Mouse (Mus musculus) forebrain, embryonic 10.5 days (tissue): Measurements from ENCODE around the gene Cetn4. TPM values are rescaled to one million over a fixed set of nuclear protein-coding genes. Genes with fewer than 3 reads are reported as not detected.

Source experiments
- DNase-seq: peaks from one replicate; pipeline ENCODE4 v3.0.0-alpha.2; 2017; ENCODE audit warnings: low spot score; ENCODE audit errors: extremely low spot score
- H3K27ac ChIP-seq: fragments of 300-500 bp; sonication (generic); 2 replicates; pipeline ENCODE4 v1.5.1; 2016; ENCODE audit warnings: mild to moderate bottlenecking
- H3K27me3 ChIP-seq: fragments of 300-500 bp; sonication (generic); 2 replicates; pipeline ENCODE4 v1.6.1; 2016; ENCODE audit warnings: mild to moderate bottlenecking; ENCODE audit not compliant: poor library complexity, severe bottlenecking
- H3K36me3 ChIP-seq: fragments of 300-500 bp; sonication (generic); replicated peaks from 2 replicates; pipeline ENCODE4 v1.6.1; 2016; ENCODE audit warnings: mild to moderate bottlenecking, moderate library complexity
- H3K4me1 ChIP-seq: fragments of 300-500 bp; sonication (generic); 2 replicates; pipeline ENCODE4 v1.6.1; 2016
- H3K4me3 ChIP-seq: fragments of 300-500 bp; sonication (generic); 2 replicates; pipeline ENCODE4 v1.5.1; 2016; ENCODE audit warnings: mild to moderate bottlenecking, moderate library complexity
- H3K9me3 ChIP-seq: fragments of 300-500 bp; sonication (generic); 2 replicates; pipeline ENCODE4 v1.6.1; 2016; ENCODE audit warnings: mild to moderate bottlenecking, moderate library complexity
- WGBS: fragments of 180-500 bp; shearing (Covaris S2); methylation state at CpG from one replicate; pipeline ENCODE4 v1.1.7; 2016; 5-methylcytosine and 5-hydroxymethylcytosine counted together
- polyA plus RNA-seq: library from polyadenylated mRNA; unstranded; fragments of >200 nt; fragmentation: Nextera tagmentation; extraction: Ambion mirVana; gene quantifications from 2 replicates; pipeline ENCODE4 v1.2.1, GENCODE M21; 2016

Cetn4 gene
- polyA plus RNA-seq, 1 experiment from 2014 or later = 2.7 TPM

- H3K27me3 ChIP-seq = no peaks in the 10 kb centered on the region
- WGBS = 92% methylated on average over 2 of the region's 2 CpGs
- no peak for DNase-seq
- H3K4me3 ChIP-seq = no peak overlapping the region
- H3K9me3 ChIP-seq = no peaks in the 10 kb centered on the region
- no peaks in the 10 kb centered on the region for H3K4me1 ChIP-seq
- H3K36me3 ChIP-seq = no peaks in the 10 kb centered on the region
- no peak overlapping the region for H3K27ac ChIP-seq
These were observed 16.0 kb upstream of the Cetn4 start for GRCm38 (mm10) chr3:37328489-37328888.

DNA sequence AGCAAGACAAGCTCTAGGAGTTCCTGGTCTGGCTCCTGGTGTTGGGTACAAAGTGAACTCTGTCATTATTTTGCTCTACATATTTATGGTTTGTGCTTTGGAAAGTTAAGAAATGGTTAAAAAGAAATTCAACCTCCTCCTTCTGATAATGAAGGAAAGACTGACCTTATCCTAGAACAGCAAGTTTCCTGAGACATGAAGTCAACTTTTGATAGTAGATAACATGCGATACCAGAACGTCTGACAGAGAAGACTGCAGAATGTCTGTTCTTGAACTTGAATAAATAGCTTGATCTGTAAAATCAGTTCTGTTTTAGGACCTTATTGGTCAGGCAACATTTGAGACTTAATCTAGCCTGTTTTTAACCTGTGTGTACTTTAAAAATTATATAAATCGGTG, 14.1 kb upstream of the Cetn4 start:
- no peak for DNase-seq
- H3K9me3 ChIP-seq = no peaks in the 10 kb centered on the region
- WGBS = 92% methylated on average over 3 of the region's 3 CpGs
- no peaks in the 10 kb centered on the region for H3K27me3 ChIP-seq
- no peak overlapping the region for H3K4me3 ChIP-seq
- peaks cover 1% of the 10 kb centered on the region; the same call in 1 of the 2 replicates for H3K36me3 ChIP-seq
- H3K4me1 ChIP-seq = no peaks in the 10 kb centered on the region
- H3K27ac ChIP-seq = no peak overlapping the region

- WGBS = 92% methylated on average over 5 of the region's 5 CpGs
These were observed 13.0 kb upstream of the Cetn4 start for GRCm38 (mm10) chr3:37325317-37326112.

DNA sequence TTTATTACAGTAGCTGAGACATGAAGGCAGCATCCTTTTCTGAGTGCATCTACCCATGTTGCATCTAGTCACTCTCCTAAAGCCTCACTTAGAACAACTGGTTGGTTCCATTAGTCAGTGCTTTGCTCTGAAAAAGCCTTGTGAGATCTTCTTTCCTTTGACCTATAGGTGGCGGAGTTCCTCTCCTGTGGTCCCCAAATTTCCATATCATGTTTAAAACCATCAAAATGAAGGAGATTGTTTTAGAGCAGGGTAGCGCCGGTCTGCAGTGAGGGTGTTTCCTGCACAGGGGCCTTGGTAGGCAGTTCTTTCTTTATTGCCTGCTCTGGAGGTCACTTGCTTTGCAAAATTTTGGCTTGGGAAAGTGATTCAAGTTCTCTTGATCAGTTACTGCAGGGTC, 11.8 kb upstream of the Cetn4 start:
- no peak for DNase-seq
- Histone ChIP-seq H3K27ac (no peak overlapping the region), H3K4me1 (no peaks in the 10 kb centered on the region), H3K27me3 (no peaks in the 10 kb centered on the region), H3K36me3 (peaks cover 24% of the 10 kb centered on the region), H3K4me3 (no peak overlapping the region), H3K9me3 (no peaks in the 10 kb centered on the region)
- 51% methylated on average over 3 of the region's 3 CpGs for WGBS

More at GRCm38 (mm10) chr3:37325317-37326112, 13.0 kb upstream of the Cetn4 start:
- Histone ChIP-seq H3K4me3 (no peak overlapping the region), H3K9me3 (no peaks in the 10 kb centered on the region), H3K27ac (no peak overlapping the region), H3K4me1 (no peaks in the 10 kb centered on the region), H3K27me3 (no peaks in the 10 kb centered on the region), H3K36me3 (peaks cover 12% of the 10 kb centered on the region)
- no peak for DNase-seq

DNA sequence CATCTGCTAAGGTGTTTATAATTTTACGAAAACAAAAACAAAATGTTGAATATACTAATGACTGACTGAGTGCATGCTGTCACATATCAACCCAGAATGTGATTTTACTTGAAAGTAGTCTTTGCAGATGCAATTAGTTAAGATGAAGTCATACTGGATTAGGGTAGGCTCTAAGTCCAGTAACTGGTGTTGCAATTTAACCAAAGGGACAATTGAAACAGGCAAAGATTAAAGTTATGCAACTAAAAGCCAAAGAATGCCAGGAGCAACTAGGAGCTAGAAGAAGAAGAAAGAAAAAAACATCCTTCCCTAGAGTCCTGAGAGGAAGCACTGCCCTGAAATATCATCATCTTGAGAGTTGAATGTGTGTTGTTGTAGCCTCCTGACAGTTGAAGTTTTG, 3.7 kb upstream of the Cetn4 start:
- peaks cover 27% of the 10 kb centered on the region for H3K36me3 ChIP-seq
- no peaks in the 10 kb centered on the region for H3K9me3 ChIP-seq
- peaks cover 19% of the 10 kb centered on the region for H3K4me1 ChIP-seq
- no peak overlapping the region for H3K4me3 ChIP-seq
- no peak overlapping the region for H3K27ac ChIP-seq
- WGBS = 94% methylated on average over 1 of the region's 1 CpGs
- no peak for DNase-seq
- H3K27me3 ChIP-seq = no peaks in the 10 kb centered on the region

- no peak for DNase-seq
- peak overlapping the region; percentile 92 for H3K4me3 ChIP-seq
- no peak overlapping the region for H3K27ac ChIP-seq
- H3K9me3 ChIP-seq = no peaks in the 10 kb centered on the region
- 50% methylated on average over 1 of the region's 1 CpGs for WGBS
- H3K27me3 ChIP-seq = no peaks in the 10 kb centered on the region
- no peaks in the 10 kb centered on the region; the same call in 1 of the 2 replicates for H3K36me3 ChIP-seq
- H3K4me1 ChIP-seq = peaks cover 19% of the 10 kb centered on the region
These were observed 863 bp upstream of the Cetn4 start for GRCm38 (mm10) chr3:37313371-37313770.

- Histone ChIP-seq H3K36me3 (no peaks in the 10 kb centered on the region; the same call in 1 of the 2 replicates), H3K4me1 (peaks cover 19% of the 10 kb centered on the region), H3K27me3 (no peaks in the 10 kb centered on the region), H3K27ac (peak overlapping the region; percentile 98), H3K9me3 (no peaks in the 10 kb centered on the region), H3K4me3 (peak overlapping the region; percentile 92)
- no peak for DNase-seq
- WGBS = 5% methylated on average over 10 of the region's 10 CpGs
These were observed 575 bp downstream of the Cetn4 start for GRCm38 (mm10) chr3:37311897-37312369.

GRCm38 (mm10) chr3:37303392-37304139, 8.9 kb downstream of the Cetn4 start:
- Histone ChIP-seq H3K27me3 (no peaks in the 10 kb centered on the region), H3K27ac (no peak overlapping the region), H3K4me3 (no peak overlapping the region), H3K9me3 (no peaks in the 10 kb centered on the region; the same call in 1 of the 2 replicates), H3K4me1 (no peaks in the 10 kb centered on the region), H3K36me3 (no peaks in the 10 kb centered on the region)
- DNase-seq = no peak
- 72% methylated on average over 8 of the region's 8 CpGs for WGBS

- H3K9me3 ChIP-seq = no peaks in the 10 kb centered on the region; the same call in 1 of the 2 replicates
- no peaks in the 10 kb centered on the region for H3K36me3 ChIP-seq
- H3K27ac ChIP-seq = no peak overlapping the region
- H3K4me3 ChIP-seq = no peak overlapping the region
- no peaks in the 10 kb centered on the region for H3K4me1 ChIP-seq
- no peaks in the 10 kb centered on the region for H3K27me3 ChIP-seq
- WGBS = 39% methylated on average over 12 of the region's 12 CpGs
- peak; percentile 50 for DNase-seq
These were observed 9.8 kb downstream of the Cetn4 start for GRCm38 (mm10) chr3:37302685-37303084.

GRCm38 (mm10) chr3:37299470-37299869, 13.0 kb downstream of the Cetn4 start:
- no peak for DNase-seq
- Histone ChIP-seq H3K27me3 (no peaks in the 10 kb centered on the region), H3K4me3 (no peak overlapping the region), H3K9me3 (no peaks in the 10 kb centered on the region; the same call in 1 of the 2 replicates), H3K27ac (no peak overlapping the region), H3K4me1 (no peaks in the 10 kb centered on the region), H3K36me3 (no peaks in the 10 kb centered on the region)
- 76% methylated on average over 3 of the region's 3 CpGs for WGBS

DNA sequence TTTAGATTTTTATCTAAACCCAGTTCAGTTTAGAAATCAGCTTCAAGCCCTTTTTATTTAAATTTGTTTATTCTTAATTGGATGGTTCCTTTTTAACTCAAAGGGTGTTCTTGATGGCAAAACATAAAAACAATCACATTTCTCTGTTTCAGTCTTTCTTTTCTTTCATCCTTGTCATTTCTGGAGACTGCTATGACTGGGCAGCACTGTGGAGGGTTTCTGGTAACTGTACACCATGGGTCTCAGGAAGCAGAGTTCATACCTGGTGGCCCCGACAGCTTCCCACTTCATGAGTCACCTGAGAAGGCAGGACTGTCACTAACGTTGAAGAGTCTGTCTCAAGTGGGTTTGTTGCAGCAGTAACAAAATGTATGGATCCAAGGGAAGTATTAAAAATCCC, 19.9 kb downstream of the Cetn4 start:
- Histone ChIP-seq H3K4me3 (no peak overlapping the region), H3K27me3 (no peaks in the 10 kb centered on the region), H3K9me3 (no peaks in the 10 kb centered on the region), H3K4me1 (peaks cover 4% of the 10 kb centered on the region; the same call in 1 of the 2 replicates), H3K27ac (no peak overlapping the region), H3K36me3 (no peaks in the 10 kb centered on the region)
- WGBS = 72% methylated on average over 2 of the region's 2 CpGs
- no peak for DNase-seq

- WGBS = 98% methylated on average over 2 of the region's 2 CpGs
- no peak for DNase-seq
- Histone ChIP-seq H3K27me3 (no peaks in the 10 kb centered on the region), H3K36me3 (no peaks in the 10 kb centered on the region), H3K9me3 (no peaks in the 10 kb centered on the region), H3K4me3 (no peak overlapping the region), H3K27ac (no peak overlapping the region), H3K4me1 (peaks cover 4% of the 10 kb centered on the region; the same call in 1 of the 2 replicates)
These were observed 20.6 kb downstream of the Cetn4 start for GRCm38 (mm10) chr3:37291929-37292328.
